Mouse (Mus musculus) monocyte, adult 5-6 weeks (primary cell): Measurements from ENCODE around the gene Dab1. TPM values are rescaled to one million over a fixed set of nuclear protein-coding genes. Genes with fewer than 3 reads are reported as not detected.

ENCODE experiments used
- ATAC-seq: fragments of 153-309, 156-312 bp; replicated peaks from 2 replicates; pipeline ENCODE4 v1.8.0; 2017; ENCODE audit warnings: mild to moderate bottlenecking; ENCODE audit not compliant: low TSS enrichment, insufficient number of reproducible peaks, severe bottlenecking, poor library complexity, low FRiP score
- total RNA-seq: library from RNA; stranded (forward); fragments of 200-1000, 200-491, 200-594 nt; gene quantifications from 3 replicates; pipeline ENCODE4 v1.2.3, GENCODE M21; 2017

Dab1 gene
- total RNA-seq, 1 experiment from 2014 or later, result not detected

DNA sequence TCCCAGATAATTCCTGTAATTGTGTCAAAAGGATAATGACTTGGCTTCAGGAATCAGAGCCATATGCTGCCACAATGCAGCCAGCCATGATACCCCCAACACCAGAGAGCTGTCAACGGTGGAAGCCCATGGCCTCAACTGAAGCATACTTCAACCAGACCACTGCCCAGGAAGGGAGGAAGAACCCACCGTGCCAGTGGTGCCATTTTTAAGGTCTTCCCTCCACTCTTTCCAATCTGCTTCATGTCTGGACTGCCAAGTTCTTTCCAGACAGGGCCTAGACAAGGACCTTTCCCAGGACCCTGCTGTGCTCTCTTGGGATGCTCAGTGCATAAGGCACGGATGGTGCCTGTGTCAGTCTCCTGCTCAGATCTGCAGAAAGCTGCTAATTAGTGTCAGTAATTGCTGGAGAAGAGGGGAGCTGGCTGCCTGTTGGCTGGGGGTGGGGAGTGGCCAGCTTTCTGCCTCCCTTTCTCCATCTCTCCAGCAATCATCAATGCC, 303.3 kb downstream of the Dab1 start:
- ATAC-seq, result no peak

DNA sequence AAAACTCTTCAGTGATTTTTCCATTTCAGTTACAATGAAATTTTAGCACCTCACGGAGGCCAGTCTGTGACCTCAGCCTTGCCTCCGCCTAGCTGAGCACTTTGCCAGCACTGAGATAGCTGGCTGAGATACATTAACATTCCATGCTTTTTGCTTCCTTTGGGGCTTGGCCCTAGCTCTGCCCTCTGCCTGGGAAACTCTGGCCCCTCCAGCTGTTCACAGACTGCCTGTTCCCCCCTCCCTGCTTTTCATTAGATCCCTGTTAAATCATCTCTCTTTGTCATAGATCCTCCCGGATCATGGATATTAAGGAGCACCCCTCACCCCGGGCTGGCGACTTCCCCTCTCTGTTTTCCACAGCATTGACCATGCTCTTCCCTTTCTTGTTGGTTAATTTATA, 307.5 kb downstream of the Dab1 start:
- ATAC-seq, result no peak

DNA sequence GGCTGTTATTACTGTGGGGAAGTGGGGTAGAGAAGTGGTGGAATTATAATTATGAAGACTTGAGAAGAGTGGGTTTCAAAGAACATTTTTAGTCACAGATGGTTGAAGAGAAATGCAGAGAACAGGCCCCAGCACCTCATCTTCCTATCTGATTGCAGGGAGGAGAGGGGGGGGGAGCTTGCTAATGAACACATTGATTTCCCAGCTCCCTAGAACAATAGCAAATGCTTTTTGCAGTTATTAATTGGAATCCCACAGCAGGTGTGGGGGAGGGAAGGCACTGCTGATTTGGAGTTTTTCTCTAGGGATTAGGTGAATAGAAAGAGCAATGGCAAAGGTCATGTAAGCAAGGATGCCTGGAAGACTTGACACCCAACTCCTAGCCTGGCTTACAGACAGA, 310.5 kb downstream of the Dab1 start:
- no peak for ATAC-seq

DNA sequence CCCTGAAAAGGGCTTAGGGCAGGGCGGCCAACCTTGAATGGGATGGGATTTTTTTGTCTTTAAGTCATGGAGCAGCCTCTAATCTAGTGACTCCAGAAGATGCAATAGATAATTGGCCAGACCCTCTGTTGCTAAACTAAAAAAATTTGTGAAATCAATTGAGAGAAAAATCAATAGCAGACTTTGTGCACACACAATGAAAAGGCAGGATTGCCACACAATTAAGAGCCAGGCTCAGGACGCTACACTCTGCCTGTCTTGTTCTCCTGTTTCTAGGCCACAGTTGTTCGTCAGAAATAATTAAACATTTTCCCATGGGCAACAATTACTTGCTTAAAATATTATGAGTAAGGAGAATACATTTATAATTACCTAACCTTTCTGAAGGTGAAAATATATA, 315.2 kb downstream of the Dab1 start:
- ATAC-seq, result no peak

DNA sequence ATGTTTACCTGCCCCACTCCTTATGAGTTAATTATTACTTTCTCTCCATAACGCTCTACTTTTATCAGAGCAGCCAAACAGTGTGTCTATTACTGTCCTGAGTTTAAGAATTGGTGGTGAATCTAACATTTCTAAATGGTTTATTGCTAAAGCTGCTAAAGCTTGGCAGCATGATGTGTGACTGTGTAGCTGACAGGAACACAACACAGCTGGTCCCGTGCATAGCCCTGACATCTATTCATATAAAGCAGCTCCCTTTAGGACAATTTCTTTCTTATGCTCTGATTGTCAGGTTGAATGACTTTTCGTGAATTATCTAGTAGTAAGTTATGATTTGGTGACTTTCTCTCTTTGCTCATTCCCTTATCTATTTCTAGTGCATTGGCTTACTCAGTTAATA, 329.1 kb downstream of the Dab1 start:
- no peak for ATAC-seq

DNA sequence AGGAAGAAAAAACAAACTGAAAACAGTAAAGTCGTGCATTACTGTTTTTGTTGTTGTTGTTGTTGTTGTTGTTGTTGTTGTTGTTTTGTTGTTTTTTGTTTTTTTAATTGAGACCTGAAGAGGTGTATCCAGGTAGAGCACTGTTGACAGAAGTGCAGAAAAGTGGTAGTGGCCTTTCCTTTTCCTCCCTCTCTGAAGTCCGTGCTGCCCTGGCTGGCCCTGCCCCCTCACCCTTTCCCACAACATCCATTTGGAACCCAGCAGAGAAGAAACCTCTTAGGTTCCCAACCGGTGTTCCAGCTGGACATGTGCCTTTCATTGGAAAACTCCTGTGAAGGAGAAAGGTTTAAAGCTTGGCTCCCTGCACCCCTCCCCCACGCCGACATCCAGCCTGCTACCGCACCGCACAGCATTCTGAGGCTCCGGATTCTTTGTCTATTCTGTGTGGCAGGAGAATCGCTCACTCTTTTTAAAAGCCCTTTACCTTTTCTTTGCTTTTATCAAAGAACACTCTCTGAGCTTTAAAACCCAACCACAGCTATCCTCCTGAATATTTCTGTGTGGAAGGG, 334.6 kb downstream of the Dab1 start:
- no peak for ATAC-seq

DNA sequence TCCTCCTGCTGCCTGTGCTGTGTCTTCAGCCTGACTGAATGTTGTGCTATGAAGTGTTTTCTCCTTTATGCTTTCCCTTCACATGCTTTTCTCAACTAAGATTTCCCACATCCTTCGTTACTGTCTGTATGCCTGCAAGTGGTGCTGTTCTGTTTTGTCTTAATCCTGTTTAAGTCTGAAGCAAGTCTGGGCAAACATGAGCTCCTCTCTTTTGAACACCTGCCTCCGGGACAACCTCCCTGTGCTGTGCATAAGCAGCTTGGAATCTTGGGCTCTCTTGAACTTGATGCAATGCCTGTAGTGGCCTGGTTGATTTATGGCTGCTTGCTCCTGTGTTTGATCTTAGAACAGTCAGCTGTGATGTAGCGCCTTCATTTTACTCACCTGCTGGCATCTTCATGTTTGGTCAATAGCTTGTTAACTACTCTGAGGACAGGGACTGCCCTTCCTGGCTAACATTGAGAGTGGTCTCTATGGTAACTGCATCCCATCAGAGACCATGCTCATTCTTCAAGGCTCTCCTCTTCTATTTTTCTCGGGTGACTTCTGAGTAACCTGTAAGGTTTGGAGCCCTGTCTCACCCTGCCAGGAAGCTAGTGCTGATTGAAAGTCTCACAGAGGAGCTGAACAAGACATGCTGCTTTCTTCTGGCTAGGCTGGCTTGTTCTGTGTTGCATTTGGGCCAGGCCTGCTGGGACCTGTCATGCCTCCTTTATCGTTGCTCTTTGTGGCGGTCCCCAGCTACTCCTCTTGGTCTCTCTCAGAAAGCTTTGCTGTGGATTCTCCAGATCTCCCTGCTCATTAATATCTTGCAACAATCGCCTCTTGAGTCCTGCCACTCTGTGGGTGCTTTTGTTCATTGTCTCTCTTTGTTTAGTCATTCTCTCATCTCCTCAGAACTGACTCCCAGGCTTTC, 342.2 kb downstream of the Dab1 start:
- ATAC-seq, result no peak

DNA sequence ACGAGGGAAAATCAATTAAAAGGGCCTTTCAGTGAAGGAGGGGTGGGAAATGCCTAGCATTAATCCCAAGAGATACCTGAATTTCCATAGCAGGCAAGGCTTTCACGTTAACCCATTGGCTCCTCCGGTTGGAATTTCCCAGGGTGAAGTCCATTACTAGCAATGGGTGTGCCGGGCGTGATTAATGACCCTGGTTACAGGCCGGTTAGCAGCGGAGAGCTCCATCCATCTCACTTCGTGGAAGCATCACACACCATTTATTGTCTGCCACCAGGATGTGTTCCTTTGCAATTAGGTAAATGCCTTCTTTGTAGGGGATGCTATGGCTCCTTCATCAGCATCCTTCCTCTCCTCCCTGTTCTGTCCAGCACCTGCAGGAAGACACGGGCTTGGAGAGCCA, 350.7 kb downstream of the Dab1 start:
- ATAC-seq, result no peak

DNA sequence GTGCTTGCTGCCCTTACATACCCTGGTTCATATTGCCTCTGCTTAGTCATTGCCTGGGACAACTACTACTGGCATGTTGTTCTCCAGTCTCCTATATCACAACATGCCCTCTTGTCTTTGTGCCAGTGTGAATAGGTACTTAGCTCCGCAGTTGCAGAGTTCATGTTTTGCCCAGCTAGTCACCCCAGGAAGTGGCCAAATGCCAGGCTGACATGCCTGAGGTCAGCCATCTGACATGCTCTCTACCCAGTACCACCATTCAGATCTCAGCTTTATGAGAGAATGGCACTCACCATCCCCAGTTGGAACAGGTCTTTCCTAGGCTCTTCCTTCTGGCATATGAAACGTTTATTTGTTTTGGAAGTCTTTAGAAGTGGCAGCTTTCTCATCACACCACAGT, 355.4 kb downstream of the Dab1 start:
- no peak for ATAC-seq

DNA sequence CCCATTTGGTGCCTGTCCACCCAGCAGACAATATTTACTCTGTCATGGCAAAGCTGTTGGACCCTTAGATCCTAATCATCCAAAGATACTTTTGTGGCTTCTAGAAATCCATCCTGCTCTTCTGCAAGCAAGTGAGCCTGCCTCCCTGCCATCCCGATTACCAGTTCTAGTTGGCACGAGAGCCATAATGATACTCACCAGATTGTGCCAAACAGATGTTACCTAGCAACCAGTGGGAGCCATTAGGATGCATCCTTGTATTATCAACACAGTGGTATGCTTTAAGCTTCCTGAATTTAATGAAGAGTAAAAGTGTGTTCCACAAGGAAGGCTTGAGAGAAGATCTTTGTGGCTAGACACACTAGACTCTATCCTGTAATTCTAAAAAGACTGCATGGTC, 355.8 kb downstream of the Dab1 start:
- ATAC-seq, result no peak

DNA sequence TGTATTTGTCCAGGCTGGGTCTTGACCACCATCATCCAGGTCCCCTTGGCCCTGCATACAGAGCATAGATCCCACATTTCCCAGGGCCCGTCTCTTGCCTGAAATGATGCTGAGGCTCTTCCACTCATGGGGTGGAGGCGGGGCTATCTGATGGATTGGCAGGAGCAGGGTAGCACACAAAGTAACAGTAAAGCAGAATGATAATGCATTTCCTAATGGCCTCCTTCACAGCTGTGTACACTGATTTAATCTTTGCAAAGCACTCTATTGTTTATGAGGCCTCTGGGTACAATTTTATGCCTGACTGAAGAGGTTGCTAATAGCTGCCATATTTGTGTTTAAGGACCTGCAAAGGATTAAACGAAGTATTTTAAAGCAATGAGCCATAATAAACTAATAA, 374.7 kb downstream of the Dab1 start:
- no peak for ATAC-seq

DNA sequence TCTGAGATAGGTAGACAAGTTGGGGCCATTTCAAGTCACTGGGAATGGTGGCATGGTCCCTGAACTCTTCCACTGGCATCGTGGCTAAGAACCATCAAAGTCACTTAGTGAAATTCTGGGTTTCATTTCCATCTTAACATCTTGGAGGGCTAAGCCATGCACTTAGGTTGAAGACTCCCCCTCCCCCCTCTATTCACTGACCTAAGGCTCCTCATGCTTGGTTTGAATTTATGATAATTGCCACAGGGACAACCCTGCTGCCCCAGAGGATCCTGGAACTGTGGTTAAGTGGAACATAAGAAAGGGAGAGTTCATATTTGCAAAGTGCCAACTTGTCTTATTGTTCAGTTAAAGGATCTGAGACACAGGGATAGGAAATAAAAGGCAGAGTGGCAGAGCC, 375.2 kb downstream of the Dab1 start:
- no peak for ATAC-seq

DNA sequence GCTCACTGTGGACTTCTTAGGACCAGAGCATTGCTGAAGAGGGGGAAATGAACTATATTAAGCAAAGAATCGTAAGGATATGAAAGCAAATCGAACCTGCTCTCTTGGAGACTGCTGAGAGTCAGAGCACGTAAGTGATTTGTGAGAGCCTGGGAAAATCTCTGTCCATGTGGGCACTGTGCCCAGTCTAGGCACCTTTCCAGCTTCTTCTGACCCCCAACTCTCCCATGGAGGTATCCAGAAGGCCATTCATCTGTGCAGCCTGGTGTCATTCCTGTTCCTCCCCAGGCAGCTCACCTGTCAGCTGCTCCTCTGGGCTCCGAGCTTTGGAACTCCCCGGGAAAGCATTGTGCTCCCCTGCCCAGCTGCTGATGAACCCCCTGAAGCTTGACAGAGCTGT, 389.2 kb downstream of the Dab1 start:
- ATAC-seq, result no peak

DNA sequence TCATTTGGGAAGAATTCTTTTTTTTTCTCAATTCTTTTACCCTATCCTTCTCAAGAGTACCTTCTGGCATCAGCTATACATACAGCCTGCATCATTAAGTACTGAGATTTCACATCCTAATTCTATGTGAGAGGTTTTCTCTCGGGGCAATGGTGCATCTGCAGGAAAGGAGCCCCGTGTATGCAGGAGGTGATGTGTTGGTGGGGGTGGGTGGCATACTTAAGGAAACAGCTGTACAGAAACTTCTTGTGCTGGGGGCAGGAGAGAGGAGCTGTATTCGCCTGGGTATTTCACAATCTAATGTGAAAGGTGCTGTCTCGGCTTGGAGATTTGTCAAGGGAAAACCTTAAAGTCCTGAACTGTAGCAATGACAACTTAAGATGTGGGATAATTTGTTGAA, 392.5 kb downstream of the Dab1 start:
- no peak for ATAC-seq

DNA sequence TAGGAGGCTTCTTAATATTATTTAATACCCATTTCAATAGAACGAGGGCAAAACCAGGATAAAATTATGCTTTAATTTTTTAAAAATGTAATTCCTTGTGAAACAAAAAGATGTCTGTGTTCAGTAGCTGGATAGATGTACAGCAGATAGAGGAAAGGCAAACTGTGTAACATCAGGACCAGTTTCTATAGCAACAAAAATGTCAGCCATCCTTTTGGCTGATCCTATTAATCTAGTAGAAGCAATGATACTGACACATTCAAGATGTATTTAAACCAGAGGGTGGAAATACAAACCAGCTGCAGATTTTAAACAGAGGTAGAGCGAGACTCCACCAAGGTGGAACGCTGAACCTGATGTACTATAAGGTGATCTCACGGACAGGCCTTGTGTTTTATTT, 393.0 kb downstream of the Dab1 start:
- no peak for ATAC-seq

DNA sequence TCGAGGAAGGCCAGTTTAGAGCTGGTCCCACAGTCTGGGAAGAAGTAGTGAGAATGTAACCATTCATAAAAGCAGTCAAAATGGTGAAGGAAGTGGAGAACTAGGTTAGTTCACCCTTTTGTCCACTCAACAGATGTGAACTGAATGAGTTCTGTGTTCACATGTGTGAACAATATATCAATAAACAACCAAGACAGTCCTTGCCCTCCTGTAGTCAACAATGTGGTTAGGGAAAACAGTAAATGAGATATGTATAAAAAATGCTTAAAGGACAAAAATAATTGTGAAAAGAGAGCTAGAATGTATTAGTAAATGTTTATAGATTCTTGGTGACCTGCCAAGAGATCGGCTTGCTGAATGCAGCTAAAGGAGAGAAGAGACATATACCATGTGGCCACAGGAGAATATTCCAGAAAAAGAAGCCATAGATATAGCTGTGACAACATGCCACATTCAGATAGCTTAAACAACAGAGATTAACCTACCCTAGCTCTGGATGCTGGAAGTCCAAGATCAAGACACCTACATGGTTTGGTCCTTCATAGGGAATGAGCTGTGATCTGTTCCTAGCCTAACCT, 406.0 kb downstream of the Dab1 start:
- no peak for ATAC-seq

DNA sequence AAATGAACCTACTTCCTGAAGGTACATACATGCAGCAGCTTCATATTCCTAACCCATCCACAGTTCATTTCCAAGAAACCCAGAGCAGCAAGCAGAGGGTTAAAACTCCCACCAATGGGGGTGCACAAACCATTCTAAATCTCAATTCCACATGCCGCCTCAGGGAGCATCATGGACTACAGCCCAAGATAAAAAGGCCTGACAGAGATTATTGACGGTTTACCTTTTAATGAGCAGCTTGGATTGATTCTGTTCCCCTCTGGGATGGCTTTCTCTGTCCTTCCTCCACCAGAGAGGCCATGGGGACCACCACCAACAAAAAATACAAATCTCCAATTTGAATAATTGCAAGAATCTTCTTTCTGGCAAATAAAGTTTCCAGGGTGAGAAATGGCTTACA, 407.7 kb downstream of the Dab1 start:
- no peak for ATAC-seq

DNA sequence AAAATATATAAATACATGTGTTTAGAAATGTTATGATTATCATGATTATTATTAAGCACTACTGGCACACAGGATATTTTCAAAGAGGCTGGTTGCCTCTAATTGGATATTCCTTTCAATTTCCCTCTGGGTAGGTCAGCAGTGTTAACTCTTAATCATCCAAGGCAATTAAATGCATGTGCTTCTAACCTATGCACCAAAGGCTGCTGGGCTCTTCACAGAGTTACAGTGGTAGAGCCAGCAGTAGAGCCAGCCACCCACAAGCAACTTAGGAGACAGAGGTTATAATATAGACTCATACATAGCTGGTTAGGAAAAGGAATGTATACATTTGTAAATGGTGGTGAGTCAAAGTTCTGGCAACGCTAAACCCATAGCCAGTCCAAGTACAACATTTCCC, 408.1 kb downstream of the Dab1 start:
- no peak for ATAC-seq

DNA sequence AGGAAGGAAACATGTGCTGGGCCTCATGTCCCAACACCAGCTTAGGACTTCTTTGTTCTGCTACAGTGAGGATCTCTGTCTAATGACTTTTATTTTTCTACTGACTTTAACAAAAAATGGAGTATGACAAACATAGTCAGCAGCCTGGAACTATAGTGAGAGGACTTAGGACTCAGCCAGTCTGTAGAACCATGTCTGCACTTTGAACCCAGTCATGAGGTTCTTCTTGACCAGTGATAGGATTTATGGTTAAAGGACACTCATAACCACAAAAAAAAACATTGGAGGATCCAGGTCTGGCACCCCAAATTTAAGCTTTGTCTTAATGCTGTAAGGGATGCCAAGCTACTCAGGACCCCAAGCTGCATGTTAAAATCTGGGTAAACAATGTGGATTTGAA, 416.9 kb downstream of the Dab1 start:
- no peak for ATAC-seq

DNA sequence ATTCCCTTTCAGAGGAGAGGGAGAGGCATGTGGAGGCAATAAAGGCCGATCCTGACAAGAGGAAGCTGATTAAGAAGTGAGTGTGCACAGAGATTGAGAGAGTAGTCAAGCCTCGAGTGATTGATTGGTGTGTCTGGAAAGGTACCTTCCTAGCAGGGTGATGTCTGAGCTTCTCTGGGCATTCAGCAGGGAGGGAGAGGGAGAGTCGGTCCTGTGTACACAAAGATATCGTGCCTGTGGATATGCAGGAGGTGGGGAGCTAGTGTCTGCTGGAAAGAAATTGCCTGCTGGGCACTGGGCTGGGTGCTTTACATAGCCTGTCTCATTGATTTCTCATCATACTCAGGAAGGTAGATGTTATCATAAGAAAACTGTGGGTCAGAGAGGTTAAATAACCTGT, 420.4 kb downstream of the Dab1 start:
- no peak for ATAC-seq
